Mouse (Mus musculus) thymus, adult 2 months (tissue): ENCODE measurements around the gene Ltbp1.

Experiments used
- CTCF ChIP-seq: fragments of 200-500 bp; IDR thresholded peaks from 2 replicates; pipeline ENCODE4 v1.5.1; 2012; ENCODE audit warnings: mild to moderate bottlenecking, control low read depth, low read length, moderate library complexity, borderline replicate concordance; ENCODE audit not compliant: control insufficient read depth, poor library complexity, insufficient read depth; ENCODE audit errors: extremely low read depth
- POLR2A ChIP-seq: fragments of 200-500 bp; IDR thresholded peaks from 2 replicates; pipeline ENCODE4 v1.6.1; 2012; ENCODE audit warnings: mild to moderate bottlenecking, low read length, control low read depth, moderate library complexity; ENCODE audit not compliant: control insufficient read depth, poor library complexity, insufficient read depth; ENCODE audit errors: extremely low read depth

DNA sequence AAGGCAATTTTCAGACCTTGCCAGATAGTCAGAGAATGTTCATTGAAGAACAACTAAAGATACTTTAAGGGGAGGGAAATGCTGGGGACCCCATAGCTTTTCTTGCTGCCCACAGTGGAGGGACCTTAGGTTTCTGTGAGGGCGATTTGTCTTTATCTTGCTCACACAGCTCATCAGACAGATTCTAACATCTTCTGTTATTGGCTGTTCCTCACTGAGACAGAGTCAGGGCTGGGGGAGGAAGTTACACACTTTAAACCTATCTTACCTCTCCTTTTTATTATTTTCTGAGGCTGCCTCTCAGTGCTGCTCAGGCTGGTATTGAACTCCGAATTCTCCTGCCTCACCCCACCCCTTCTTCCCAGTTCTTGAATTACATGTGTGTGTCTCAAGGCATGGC lies 5.3 kb upstream of the Ltbp1 start:
- no peak for TF ChIP-seq CTCF
- no peak for TF ChIP-seq POLR2A
